Mouse (Mus musculus): ENCODE results near the gene Nepn.

Nepn gene

DNA sequence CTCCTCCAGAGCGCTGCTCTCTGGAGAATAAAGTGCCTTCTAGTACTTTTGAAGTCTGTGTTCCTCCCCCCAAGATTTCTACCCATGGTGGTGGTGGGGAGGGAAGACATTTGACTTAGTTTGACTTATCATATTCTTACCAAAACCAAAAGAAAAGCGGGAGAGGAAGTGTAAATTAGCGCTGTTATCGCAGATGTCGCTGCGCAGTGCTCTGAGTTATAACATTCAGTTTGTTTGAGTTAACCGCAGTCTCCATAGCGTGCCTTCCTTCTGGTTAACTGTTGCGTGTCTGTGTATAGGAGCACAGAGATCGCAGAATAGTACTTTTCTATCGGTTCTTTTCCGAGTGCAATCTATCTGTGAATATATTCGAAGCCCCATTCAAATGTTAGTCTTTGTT lies 16.4 kb downstream of the Nepn start:
- DNase-seq (ENCODE audit: low spot score): no peak

DNA sequence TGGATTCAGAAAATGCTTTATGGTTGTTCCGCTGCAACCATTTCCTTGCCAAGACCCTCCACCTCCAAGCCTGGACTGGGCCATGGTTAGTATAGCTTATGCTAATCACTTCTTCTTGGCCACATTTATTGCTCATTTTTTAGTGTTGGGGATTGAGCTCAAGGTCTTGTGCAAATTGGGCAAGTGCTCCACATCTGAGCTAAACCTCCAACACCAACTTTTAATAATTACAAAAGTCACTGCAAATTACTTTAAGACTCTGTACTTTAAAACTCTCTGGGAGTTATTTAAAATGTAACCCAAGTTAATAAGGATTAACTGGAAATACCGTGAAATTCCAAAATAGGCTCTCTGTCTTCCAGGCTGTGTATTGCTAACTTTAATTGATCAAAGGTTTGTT lies 18.8 kb downstream of the Nepn start:
- no peak for DNase-seq (ENCODE audit: low spot score)

DNA sequence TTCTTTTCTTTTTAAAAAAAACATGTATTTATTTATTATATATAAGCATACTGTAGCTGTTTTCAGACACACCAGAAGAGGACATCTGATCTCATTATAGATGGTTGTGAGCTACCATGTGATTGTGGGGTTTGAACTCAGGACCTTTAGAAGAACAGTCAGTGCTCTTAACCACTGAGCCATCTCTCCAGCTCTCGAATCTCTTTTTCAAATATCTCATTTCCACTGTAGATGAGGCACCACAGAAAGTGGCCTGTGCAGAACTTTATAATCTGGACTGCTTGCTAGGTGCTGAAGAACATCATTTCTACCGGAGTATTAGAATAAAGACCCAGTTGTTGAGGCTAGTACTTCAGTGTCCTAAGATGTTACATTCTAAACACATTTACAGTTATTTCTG lies 26.2 kb downstream of the Nepn start:
- no peak for DNase-seq (ENCODE audit: low spot score)

DNA sequence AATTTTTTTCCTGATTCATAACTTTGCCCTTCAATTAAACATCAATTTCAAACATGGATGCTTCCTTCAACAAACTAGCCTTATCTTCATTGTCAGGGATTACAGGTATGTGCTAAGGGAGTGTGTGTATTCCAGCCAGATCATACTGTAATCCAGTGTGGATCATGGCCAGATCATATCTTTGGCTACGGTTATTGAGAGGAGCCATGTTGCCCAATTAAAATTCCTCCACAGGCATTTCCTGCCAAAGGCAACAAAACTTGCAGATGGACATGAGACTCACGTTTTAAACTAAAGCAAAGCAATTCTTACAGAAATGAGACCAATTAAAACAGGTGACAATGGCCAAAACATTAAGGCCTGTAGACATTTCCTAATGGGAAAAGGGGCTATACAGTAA lies 27.7 kb downstream of the Nepn start:
- no peak for DNase-seq (ENCODE audit: low spot score)

DNA sequence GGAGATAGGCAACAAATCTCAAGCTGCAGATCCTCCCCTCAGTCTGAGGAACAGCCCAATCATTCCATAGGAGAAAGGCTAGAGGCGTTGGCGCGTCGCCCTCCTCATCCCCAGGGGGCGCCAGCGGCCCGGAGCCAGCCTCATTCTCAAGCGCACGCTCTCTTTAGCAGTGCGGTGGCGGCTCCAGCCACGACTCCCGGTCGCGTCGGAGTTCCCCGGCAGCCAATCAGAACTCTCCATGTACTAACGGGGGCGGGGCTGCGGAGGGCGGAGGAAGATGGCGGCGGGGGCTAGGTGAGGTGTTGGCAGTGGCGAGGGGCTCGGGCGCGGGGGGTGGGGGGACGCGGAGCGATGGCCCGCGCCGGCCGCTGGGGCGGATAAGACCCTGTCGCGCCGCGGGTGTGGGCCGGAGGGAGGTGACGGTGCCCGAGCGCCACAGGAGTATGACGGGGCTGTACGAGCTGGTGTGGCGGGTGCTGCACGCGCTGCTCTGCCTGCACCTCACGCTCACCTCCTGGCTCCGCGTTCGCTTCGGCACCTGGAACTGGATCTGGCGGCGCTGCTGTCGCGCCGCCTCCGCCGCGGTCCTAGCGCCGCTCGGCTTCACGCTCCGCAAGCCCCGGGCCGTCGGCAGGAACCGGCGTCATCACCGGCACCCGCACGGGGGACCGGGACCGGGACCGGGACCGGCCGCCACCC lies 28.7 kb downstream of the Nepn start, which contains the start of gene Nus1:
TSS of gene Nus1 (plus strand) at position 249 of the 699 bp plus-strand sequence.
- peak; percentile 96 for DNase-seq (ENCODE audit: low spot score)

DNA sequence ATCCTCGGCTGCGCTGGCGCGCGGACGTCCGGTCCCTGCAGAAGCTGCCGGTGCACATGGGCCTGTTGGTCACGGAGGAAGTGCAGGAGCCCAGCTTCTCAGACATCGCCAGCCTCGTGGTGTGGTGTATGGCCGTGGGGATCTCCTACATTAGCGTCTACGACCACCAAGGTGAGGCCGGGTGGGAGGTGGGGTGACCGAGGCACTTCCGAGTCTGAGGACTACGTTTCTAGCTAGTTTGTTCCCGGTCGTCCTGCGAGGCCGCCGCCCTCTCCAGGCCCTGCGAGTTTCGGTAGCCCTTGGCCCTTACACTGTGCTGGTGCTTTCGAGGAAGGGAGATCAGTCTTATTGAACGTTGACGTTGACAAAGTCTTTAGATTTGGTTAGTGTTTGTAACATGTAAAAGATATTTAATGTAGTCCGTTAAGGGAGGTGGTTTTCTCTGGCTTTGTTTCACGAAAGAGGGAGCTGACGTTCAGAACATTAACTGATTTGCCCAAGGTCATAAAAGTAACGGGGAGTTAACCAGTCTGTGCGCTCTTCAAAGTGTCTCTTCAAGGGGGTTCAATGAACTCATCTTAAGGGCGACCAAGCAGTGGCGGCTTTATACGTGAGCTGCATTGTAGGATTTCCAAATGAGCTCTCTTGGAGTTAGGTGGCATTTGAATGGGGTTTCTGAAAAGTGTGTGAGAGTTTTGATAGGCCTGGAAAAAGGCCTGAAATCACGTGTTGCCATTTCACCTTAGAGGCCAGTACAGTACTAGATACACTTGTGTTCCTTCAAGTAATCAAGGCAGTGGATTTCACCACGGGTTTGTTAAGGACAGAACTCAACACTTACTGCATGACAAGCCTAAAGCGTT lies 29.5 kb downstream of the Nepn start:
- DNase-seq (ENCODE audit: low spot score): no peak

DNA sequence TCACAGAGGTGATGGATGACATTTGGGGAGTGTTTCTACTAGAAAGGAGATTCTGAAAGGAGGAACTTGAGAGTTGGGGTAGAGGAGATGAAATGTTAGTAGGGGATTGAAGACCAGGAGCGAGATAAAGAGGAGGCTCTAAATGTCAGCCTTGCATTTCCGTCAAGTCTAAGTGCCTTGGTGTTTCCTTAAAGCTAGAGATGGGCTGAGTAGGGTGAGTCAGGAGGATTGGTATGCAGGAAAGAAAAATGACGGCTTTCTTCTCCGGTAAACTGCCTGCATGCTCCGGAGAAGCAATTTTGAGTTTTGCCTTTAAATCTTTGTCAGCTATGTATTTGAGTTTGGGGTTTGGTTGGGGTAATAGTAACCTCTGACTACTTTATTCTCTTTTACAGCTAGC lies 30.2 kb downstream of the Nepn start:
- no peak for DNase-seq (ENCODE audit: low spot score)

DNA sequence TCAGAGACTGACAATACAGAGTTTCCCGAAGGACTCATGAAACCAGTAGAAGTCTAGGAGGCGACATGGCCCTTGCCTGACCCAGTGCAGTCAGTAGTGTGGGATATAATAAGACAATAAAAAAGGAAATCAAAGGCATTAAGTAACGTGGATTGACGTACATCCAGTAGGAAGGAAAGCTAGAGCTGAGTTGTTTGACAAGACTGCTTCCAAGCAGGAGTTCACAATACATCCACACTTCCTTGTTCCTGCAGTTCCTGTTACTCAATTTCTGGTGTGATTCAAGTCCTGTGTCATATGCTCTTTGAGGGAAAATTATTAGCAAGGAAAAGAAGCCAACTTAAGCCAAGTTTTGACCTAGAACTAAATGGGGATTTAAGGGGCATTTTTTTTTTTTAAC lies 30.6 kb downstream of the Nepn start:
- no peak for DNase-seq (ENCODE audit: low spot score)

DNA sequence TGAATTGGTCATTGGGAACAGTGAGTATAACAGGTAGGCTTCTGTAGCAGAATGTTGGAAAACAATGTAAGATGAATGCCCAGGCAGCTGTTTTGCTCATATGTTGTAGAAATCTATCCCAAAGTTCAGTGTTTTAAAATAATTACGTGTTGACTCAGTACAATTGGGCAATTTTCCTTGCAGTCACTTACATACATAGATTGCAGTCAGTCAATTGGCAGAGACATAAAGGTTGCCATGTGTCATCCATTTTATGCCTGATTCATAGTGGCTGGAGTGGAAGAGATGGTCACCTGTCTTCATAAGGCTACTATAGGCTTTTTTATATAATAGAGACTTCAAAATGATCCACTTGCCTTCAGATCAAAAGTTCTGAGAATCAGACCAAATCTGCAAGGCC lies 31.8 kb downstream of the Nepn start:
- no peak for DNase-seq (ENCODE audit: low spot score)

DNA sequence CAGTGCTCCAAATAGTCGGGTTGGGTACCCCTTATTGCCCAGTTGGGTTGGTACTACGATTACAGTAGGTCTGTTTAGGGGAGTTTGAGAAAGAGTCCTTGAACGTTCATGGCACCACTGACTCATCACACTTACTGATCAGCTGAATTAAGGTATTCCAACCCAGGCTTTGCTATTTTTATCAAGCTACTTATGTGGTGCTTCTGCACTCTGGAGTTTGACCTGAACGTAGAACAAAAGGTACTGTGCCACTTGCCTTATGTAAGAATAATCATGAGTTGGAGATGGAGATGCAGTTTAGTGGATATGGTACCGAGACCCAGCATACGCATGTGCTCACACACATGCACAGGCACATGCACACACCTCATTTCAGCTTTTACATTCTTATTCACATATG lies 32.9 kb downstream of the Nepn start:
- no peak for DNase-seq (ENCODE audit: low spot score)

DNA sequence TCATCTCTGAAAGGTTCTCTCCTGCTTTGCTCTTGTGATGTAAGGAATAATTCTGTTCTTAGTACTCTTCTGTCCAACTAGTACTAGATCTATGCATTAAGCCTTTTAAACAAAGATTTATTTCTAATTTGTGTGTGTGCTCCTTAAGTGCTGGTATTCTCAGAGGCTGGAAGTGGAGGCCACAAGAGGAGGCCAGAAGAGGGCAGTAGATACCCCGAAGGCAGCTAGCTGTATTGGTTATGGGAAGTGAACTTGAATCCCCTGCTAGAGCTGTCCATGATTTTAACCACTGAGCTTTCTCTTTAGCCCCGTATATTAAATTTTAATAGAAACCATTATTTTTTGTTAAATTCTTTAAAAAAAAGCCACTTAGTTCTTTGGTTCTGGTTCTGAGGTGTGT lies 34.3 kb downstream of the Nepn start:
- DNase-seq (ENCODE audit: low spot score): no peak

DNA sequence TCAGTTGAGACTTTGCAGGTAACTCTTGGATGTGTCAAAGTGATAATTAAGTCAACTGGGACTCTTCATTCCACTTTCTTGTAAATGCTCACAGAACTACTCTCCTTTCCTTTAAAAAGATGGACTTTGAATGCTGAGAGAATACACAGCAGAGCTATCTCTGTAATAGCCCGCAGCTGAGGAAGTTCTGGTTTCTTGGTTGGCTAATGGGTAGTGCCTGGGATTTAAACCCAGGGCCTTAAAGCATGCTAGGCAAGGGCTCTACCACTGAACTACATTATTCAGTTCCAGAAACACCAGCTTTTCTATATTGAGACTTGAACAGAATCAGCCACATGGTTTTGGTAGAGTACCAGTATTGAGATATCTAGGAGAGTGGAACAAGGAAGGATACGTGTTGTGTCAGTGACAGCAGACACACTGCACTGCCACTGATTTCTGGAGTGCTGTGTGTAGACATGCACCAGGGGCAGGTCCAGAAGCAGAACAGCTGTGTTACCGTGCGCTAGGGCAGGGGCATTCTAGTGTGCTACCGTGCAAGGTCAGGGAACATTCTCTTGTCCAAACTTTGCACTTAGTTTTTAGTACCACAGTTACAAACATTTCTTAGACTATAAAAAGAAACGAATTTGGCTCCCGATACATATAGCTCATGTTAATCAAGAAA lies 37.7 kb downstream of the Nepn start:
- DNase-seq (ENCODE audit: low spot score): no peak

DNA sequence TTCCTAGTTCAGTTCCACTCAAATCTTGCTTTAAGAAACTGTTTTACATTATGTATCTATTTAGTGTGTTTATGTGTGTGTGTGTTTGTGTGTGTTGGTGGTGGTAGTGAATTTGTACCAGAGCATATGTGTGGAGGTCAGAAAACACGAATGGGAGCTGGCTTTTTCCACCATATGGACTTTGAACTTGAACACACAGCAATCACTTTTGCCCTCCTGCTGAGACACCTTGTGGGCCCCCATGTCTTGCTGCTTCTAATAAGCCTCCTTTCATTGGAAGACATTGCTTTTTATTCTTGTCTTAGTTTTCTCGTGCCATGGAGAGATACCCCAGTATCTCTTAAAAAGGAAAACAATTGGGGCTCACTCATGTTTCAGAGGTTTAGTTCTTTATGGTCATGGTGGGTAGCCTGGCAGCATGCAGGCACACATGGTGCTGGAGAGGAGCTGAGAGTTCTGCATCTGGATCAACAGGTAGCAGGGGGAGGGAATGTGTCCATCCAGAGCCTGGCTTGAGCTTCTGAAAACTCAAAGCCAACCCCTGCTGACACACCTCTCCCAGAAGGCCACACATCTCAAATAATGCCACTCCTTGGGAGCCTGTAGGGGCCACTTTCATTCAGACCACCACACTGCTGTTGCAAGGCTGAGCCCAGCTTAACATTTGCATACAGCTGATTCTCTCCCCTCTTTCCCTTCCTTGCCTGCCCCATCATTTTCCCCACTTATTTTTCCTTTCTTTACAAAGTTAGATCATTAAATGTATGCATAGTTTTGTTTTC lies 39.1 kb downstream of the Nepn start:
- no peak for DNase-seq (ENCODE audit: low spot score)

DNA sequence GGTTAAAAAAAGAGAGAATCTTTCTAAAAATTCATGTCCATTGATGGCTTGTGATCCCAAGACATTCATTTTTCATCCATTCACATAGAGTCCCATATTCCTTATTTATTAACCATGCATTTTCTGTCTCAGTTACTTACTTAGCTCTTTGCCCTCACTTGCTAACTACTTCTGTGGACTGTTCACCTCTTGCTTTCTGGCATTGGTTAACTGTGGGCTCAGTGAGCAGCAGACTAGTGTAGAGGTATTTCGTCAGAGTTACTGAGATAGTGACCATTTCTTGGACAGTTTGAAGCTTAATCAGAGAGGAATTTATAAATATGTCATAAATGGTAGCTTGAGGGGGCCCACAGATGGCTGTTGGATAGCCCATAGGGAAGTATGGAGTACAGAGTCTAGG lies 42.2 kb downstream of the Nepn start:
- no peak for DNase-seq (ENCODE audit: low spot score)

DNA sequence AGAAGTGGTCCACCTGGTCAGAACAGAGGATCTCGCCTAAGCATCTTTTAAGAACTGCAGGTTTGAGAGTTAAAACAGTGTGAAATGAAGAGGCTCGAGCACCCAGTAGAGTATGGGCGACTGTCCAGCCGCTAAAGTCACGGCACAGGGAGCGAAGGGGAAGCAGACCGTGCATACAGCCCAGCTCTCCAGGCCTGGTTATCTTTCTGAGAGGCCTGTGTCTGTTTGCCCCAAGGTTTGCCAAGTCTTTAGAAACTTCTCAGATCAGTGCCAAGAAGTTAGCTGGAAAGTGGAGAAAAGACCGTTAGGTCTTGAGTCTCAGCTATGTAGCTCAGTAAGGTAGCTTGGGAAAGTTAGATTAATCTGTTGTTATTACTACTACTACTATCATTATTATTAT lies 46.1 kb downstream of the Nepn start:
- peak; percentile 20 for DNase-seq (ENCODE audit: low spot score)
